Mouse (Mus musculus) cerebellum, adult 2 months (tissue): ENCODE results near the gene Stx1b.

ENCODE experiments used
- CTCF ChIP-seq: fragments of 200-500 bp; IDR thresholded peaks from 2 replicates; pipeline ENCODE4 v1.5.1; 2011; ENCODE audit warnings: low read depth, mild to moderate bottlenecking, control low read depth, low read length, moderate library complexity, borderline replicate concordance; ENCODE audit not compliant: insufficient read depth
- POLR2A ChIP-seq: fragments of 200-500 bp; IDR thresholded peaks from 2 replicates; pipeline ENCODE4 v1.6.1; 2011; ENCODE audit warnings: low read length, control low read depth, borderline replicate concordance; ENCODE audit not compliant: insufficient read depth

- TF ChIP-seq POLR2A (no peak), CTCF (no peak)
These were observed 13.7 kb downstream of the Stx1b start for GRCm38 (mm10) chr7:127810650-127811049.
